Mouse (Mus musculus) G1E-ER4 (cell line): ENCODE results near the gene Tas2r144. TPM values are rescaled to one million over a fixed set of nuclear protein-coding genes. Genes with fewer than 3 reads are reported as not detected.

Experiments used
- GATA1 ChIP-seq: IDR thresholded peaks from one replicate; pipeline ENCODE4 v1.8.0; 2012; ENCODE audit warnings: low read length, inconsistent platforms
- polyA plus RNA-seq: library from polyadenylated mRNA; stranded (reverse); fragments of >175 nt; gene quantifications from 2 replicates; pipeline ENCODE4 v1.2.3, GENCODE M21; 2012

Gene Tas2r144
- polyA plus RNA-seq: not detected in 2 replicates

GRCm38 (mm10) chr6:42215028-42215427, at the start of gene Tas2r144:
Gene Tas2r144 (plus strand): TSS chr6:42215328.
- no peak for TF ChIP-seq GATA1

- TF ChIP-seq GATA1: no peak
Observed at GRCm38 (mm10) chr6:42182462-42182861, 32.7 kb upstream of the Tas2r144 start.

- TF ChIP-seq GATA1: no peak
Observed at GRCm38 (mm10) chr6:42186230-42186629, 28.9 kb upstream of the Tas2r144 start.

GRCm38 (mm10) chr6:42197710-42198109, 17.4 kb upstream of the Tas2r144 start:
- no peak for TF ChIP-seq GATA1

- TF ChIP-seq GATA1: no peak
Observed at GRCm38 (mm10) chr6:42199498-42199897, 15.6 kb upstream of the Tas2r144 start.

GRCm38 (mm10) chr6:42222286-42222685, 7.2 kb downstream of the Tas2r144 start:
- no peak for TF ChIP-seq GATA1

GRCm38 (mm10) chr6:42225046-42225445, 9.9 kb downstream of the Tas2r144 start:
- TF ChIP-seq GATA1: no peak

GRCm38 (mm10) chr6:42227240-42228101, 12.3 kb downstream of the Tas2r144 start:
- no peak for TF ChIP-seq GATA1

- TF ChIP-seq GATA1: no peak
Observed at GRCm38 (mm10) chr6:42229610-42230009, 14.5 kb downstream of the Tas2r144 start.

- no peak for TF ChIP-seq GATA1
Observed at GRCm38 (mm10) chr6:42231191-42231590, 16.1 kb downstream of the Tas2r144 start.

GRCm38 (mm10) chr6:42237276-42237805, 22.2 kb downstream of the Tas2r144 start:
- no peak for TF ChIP-seq GATA1

GRCm38 (mm10) chr6:42241311-42242045, 26.4 kb downstream of the Tas2r144 start:
- TF ChIP-seq GATA1: no peak

GRCm38 (mm10) chr6:42245711-42246353, 30.7 kb downstream of the Tas2r144 start, which contains the start of gene Gstk1:
Gene Gstk1 (plus strand): TSS chr6:42245935.
- no peak for TF ChIP-seq GATA1

- TF ChIP-seq GATA1: no peak
Observed at GRCm38 (mm10) chr6:42247173-42247572, 32.0 kb downstream of the Tas2r144 start.

- no peak for TF ChIP-seq GATA1
Observed at GRCm38 (mm10) chr6:42247981-42248380, 32.9 kb downstream of the Tas2r144 start.

GRCm38 (mm10) chr6:42251791-42252190, 36.7 kb downstream of the Tas2r144 start:
- no peak for TF ChIP-seq GATA1

GRCm38 (mm10) chr6:42253103-42253502, 38.0 kb downstream of the Tas2r144 start:
- no peak for TF ChIP-seq GATA1
